Mouse (Mus musculus) hindbrain, embryonic 16.5 days (tissue): ENCODE measurements around the gene Nkpd1. TPM values are rescaled to one million over a fixed set of nuclear protein-coding genes. Genes with fewer than 3 reads are reported as not detected.

Experiments used
- ATAC-seq: fragments of 200-750 bp; cut with Nextera tagmentation; 2 replicates; pipeline ENCODE4 v1.8.0; 2017; ENCODE audit warnings: moderate TSS enrichment, moderate library complexity
- H3K27ac ChIP-seq: fragments of 300-500 bp; sonication (generic); 2 replicates; pipeline ENCODE4 v1.5.1; 2014; ENCODE audit warnings: low read depth, mild to moderate bottlenecking, control low read depth, low read length, moderate library complexity
- H3K27me3 ChIP-seq: fragments of 300-500 bp; sonication (generic); replicated peaks from 2 replicates; pipeline ENCODE4 v1.6.1; 2014; ENCODE audit warnings: low read length; ENCODE audit not compliant: control insufficient read depth, insufficient read depth
- H3K36me3 ChIP-seq: fragments of 300-500 bp; sonication (generic); 2 replicates; pipeline ENCODE4 v1.6.1; 2014; ENCODE audit warnings: mild to moderate bottlenecking, low read length, moderate library complexity, mixed read lengths; ENCODE audit not compliant: control insufficient read depth, insufficient read depth
- H3K4me1 ChIP-seq: fragments of 300-500 bp; sonication (generic); 2 replicates; pipeline ENCODE4 v1.6.1; 2014; ENCODE audit warnings: low read depth, low read length; ENCODE audit not compliant: control insufficient read depth, insufficient read depth
- H3K4me2 ChIP-seq: fragments of 300-500 bp; sonication (generic); 2 replicates; pipeline ENCODE4 v1.6.1; 2014; ENCODE audit warnings: mild to moderate bottlenecking, low read length, control low read depth, moderate library complexity
- H3K4me3 ChIP-seq: fragments of 300-500 bp; sonication (generic); 2 replicates; pipeline ENCODE4 v1.5.1; 2014; ENCODE audit warnings: mild to moderate bottlenecking, low read length, control low read depth, moderate library complexity
- H3K9ac ChIP-seq: fragments of 300-500 bp; sonication (generic); 2 replicates; pipeline ENCODE4 v1.6.1; 2014; ENCODE audit warnings: low read depth, mild to moderate bottlenecking, control low read depth, low read length, moderate library complexity
- H3K9me3 ChIP-seq: fragments of 300-500 bp; sonication (generic); 2 replicates; pipeline ENCODE4 v1.6.1; 2014; ENCODE audit warnings: mild to moderate bottlenecking, low read length, moderate library complexity; ENCODE audit not compliant: control insufficient read depth
- WGBS: fragments of 180-500 bp; shearing (Covaris S2); extraction: QIAGEN DNeasy Blood & Tissue Kit; methylation state at CpG from one replicate; pipeline ENCODE4 v1.1.7; 2014; 5-methylcytosine and 5-hydroxymethylcytosine counted together
- polyA plus RNA-seq: library from polyadenylated mRNA; unstranded; fragments of >200 nt; fragmentation: Nextera tagmentation; extraction: Ambion mirVana; gene quantifications from 2 replicates; pipeline ENCODE4 v1.2.1, GENCODE M21; 2015

Nkpd1 gene
- polyA plus RNA-seq, 1 experiment from 2014 or later = 2.3 TPM

- under 1% methylated on average over 88 of the region's 102 CpGs for WGBS
- H3K4me1 ChIP-seq = peaks cover 44% of the 10 kb centered on the region
- peak overlapping the region; percentile 89 for H3K4me3 ChIP-seq
- peaks cover 16% of the 10 kb centered on the region for H3K36me3 ChIP-seq
- peak; percentile 89 for ATAC-seq
- H3K27ac ChIP-seq = peak overlapping the region; percentile 94
- no peaks in the 10 kb centered on the region for H3K27me3 ChIP-seq
- H3K4me2 ChIP-seq = peak overlapping the region; percentile 73
- peak overlapping the region; percentile 98 for H3K9ac ChIP-seq
- peaks cover 4% of the 10 kb centered on the region; the same call in 1 of the 2 replicates for H3K9me3 ChIP-seq
These were observed 44.4 kb downstream of the Nkpd1 start for GRCm38 (mm10) chr7:19561765-19562642.

- Histone ChIP-seq H3K4me2 (peak within 1 kb of the TSS; percentile 73), H3K4me1 (peaks cover 41% of the 10 kb centered on the region), H3K9ac (peak within 1 kb of the TSS; percentile 98), H3K4me3 (peak within 1 kb of the TSS; percentile 89), H3K27me3 (no peaks in the 10 kb centered on the region), H3K9me3 (peaks cover 4% of the 10 kb centered on the region; the same call in 1 of the 2 replicates), H3K27ac (peak within 1 kb of the TSS; percentile 94), H3K36me3 (peaks cover 16% of the 10 kb centered on the region)
- 4% methylated on average over 19 of the region's 19 CpGs for WGBS
- ATAC-seq = peak; percentile 19; the same call in 1 of the 2 replicates
These were observed 45.2 kb downstream of the Nkpd1 start, which contains the start of gene Ppp1r37 for GRCm38 (mm10) chr7:19562643-19563410. Gene Ppp1r37 (minus strand): TSS chr7:19563076.

GRCm38 (mm10) chr7:19563884-19564283 is 46.2 kb downstream of the Nkpd1 start:
- WGBS = 88% methylated on average over 3 of the region's 3 CpGs
- Histone ChIP-seq H3K4me1 (peaks cover 31% of the 10 kb centered on the region), H3K4me2 (no peak overlapping the region), H3K4me3 (no peak overlapping the region), H3K27ac (no peak overlapping the region), H3K36me3 (peaks cover 18% of the 10 kb centered on the region), H3K9ac (no peak overlapping the region), H3K9me3 (peaks cover 4% of the 10 kb centered on the region; the same call in 1 of the 2 replicates), H3K27me3 (no peaks in the 10 kb centered on the region)
- ATAC-seq = no peak

GRCm38 (mm10) chr7:19564455-19564854 is 46.8 kb downstream of the Nkpd1 start:
- 85% methylated on average over 3 of the region's 4 CpGs for WGBS
- no peak overlapping the region for H3K27ac ChIP-seq
- peaks cover 24% of the 10 kb centered on the region for H3K36me3 ChIP-seq
- H3K27me3 ChIP-seq = no peaks in the 10 kb centered on the region
- H3K4me3 ChIP-seq = no peak overlapping the region
- no peak overlapping the region for H3K9ac ChIP-seq
- no peak for ATAC-seq
- H3K4me2 ChIP-seq = no peak overlapping the region
- peaks cover 4% of the 10 kb centered on the region; the same call in 1 of the 2 replicates for H3K9me3 ChIP-seq
- H3K4me1 ChIP-seq = peaks cover 25% of the 10 kb centered on the region

- no peak overlapping the region for H3K4me2 ChIP-seq
- ATAC-seq = no peak
- WGBS = 98% methylated on average over 2 of the region's 2 CpGs
- H3K36me3 ChIP-seq = peaks cover 24% of the 10 kb centered on the region
- peaks cover 4% of the 10 kb centered on the region; the same call in 1 of the 2 replicates for H3K9me3 ChIP-seq
- H3K4me3 ChIP-seq = no peak overlapping the region
- H3K9ac ChIP-seq = no peak overlapping the region
- H3K4me1 ChIP-seq = peaks cover 12% of the 10 kb centered on the region
- no peak overlapping the region for H3K27ac ChIP-seq
- no peaks in the 10 kb centered on the region for H3K27me3 ChIP-seq
These were observed 48.2 kb downstream of the Nkpd1 start for GRCm38 (mm10) chr7:19565803-19566202.

- Histone ChIP-seq H3K4me3 (no peak overlapping the region), H3K9ac (no peak overlapping the region), H3K27me3 (no peaks in the 10 kb centered on the region), H3K4me1 (peaks cover 11% of the 10 kb centered on the region), H3K4me2 (no peak overlapping the region), H3K36me3 (peaks cover 24% of the 10 kb centered on the region), H3K27ac (no peak overlapping the region), H3K9me3 (peaks cover 4% of the 10 kb centered on the region; the same call in 1 of the 2 replicates)
- 95% methylated on average over 8 of the region's 8 CpGs for WGBS
- no peak for ATAC-seq
These were observed 49.8 kb downstream of the Nkpd1 start for GRCm38 (mm10) chr7:19567426-19567825.

- 85% methylated on average over 3 of the region's 3 CpGs for WGBS
- H3K9me3 ChIP-seq = no peaks in the 10 kb centered on the region
- ATAC-seq = no peak
These were observed 52.0 kb downstream of the Nkpd1 start for GRCm38 (mm10) chr7:19569647-19570046.

GRCm38 (mm10) chr7:19572926-19573775 is 55.5 kb downstream of the Nkpd1 start:
- Histone ChIP-seq H3K9me3 (no peaks in the 10 kb centered on the region), H3K4me1 (peaks cover 19% of the 10 kb centered on the region), H3K9ac (peak overlapping the region; percentile 85), H3K4me3 (peak overlapping the region; percentile 77), H3K27ac (peak overlapping the region; percentile 80), H3K4me2 (peak overlapping the region; percentile 92), H3K27me3 (peaks cover 21% of the 10 kb centered on the region), H3K36me3 (peaks cover 7% of the 10 kb centered on the region)
- peak; percentile 87 for ATAC-seq
- under 1% methylated on average over 53 of the region's 53 CpGs for WGBS

More at GRCm38 (mm10) chr7:19569647-19570046, 52.0 kb downstream of the Nkpd1 start:
- no peak overlapping the region for H3K4me2 ChIP-seq
- no peak overlapping the region for H3K4me3 ChIP-seq
- H3K27me3 ChIP-seq = no peaks in the 10 kb centered on the region
- peaks cover 19% of the 10 kb centered on the region for H3K36me3 ChIP-seq
- H3K9ac ChIP-seq = no peak overlapping the region
- H3K27ac ChIP-seq = no peak overlapping the region
- peaks cover 11% of the 10 kb centered on the region for H3K4me1 ChIP-seq
